Mouse (Mus musculus) embryonic facial prominence, embryonic 15.5 days (tissue): ENCODE measurements around the gene Acox1. TPM values are rescaled to one million over a fixed set of nuclear protein-coding genes. Genes with fewer than 3 reads are reported as not detected.
A peak's percentile ranks its signal among the peaks of the same experiment; 100 is the strongest.

Source experiments
- ATAC-seq: fragments of 200-750 bp; cut with Nextera tagmentation; 2 replicates; pipeline ENCODE4 v1.8.0; 2017; ENCODE audit warnings: low read depth, moderate TSS enrichment; ENCODE audit not compliant: insufficient number of reproducible peaks, low FRiP score, low TSS enrichment
- H3K27ac ChIP-seq: fragments of 300-500 bp; sonication (generic); replicated peaks from 2 replicates; pipeline ENCODE4 v1.5.1; 2015; ENCODE audit warnings: mild to moderate bottlenecking, inconsistent platforms
- H3K27me3 ChIP-seq: fragments of 300-500 bp; sonication (generic); 2 replicates; pipeline ENCODE4 v1.6.1; 2015; ENCODE audit warnings: inconsistent platforms
- H3K36me3 ChIP-seq: fragments of 300-500 bp; sonication (generic); 2 replicates; pipeline ENCODE4 v1.6.1; 2015; ENCODE audit warnings: mild to moderate bottlenecking, inconsistent platforms
- H3K4me1 ChIP-seq: fragments of 300-500 bp; sonication (generic); 2 replicates; pipeline ENCODE4 v1.6.1; 2015; ENCODE audit warnings: inconsistent platforms
- H3K4me2 ChIP-seq: fragments of 300-500 bp; sonication (generic); replicated peaks from 2 replicates; pipeline ENCODE4 v1.6.1; 2015; ENCODE audit warnings: mild to moderate bottlenecking, inconsistent platforms
- H3K4me3 ChIP-seq: fragments of 300-500 bp; sonication (generic); replicated peaks from 2 replicates; pipeline ENCODE4 v1.5.1; 2015; ENCODE audit warnings: mild to moderate bottlenecking, inconsistent platforms
- H3K9ac ChIP-seq: fragments of 300-500 bp; sonication (generic); 2 replicates; pipeline ENCODE4 v1.6.1; 2015; ENCODE audit warnings: inconsistent platforms
- H3K9me3 ChIP-seq: fragments of 300-500 bp; sonication (generic); replicated peaks from 2 replicates; pipeline ENCODE4 v1.6.1; 2016; ENCODE audit warnings: inconsistent platforms
- WGBS: fragments of 180-500 bp; shearing (Covaris S2); methylation state at CpG from one replicate; pipeline ENCODE4 v1.1.7; 2015; 5-methylcytosine and 5-hydroxymethylcytosine counted together
- polyA plus RNA-seq: library from polyadenylated mRNA; unstranded; fragments of >200 nt; fragmentation: Nextera tagmentation; extraction: Ambion mirVana; gene quantifications from 2 replicates; pipeline ENCODE4 v1.2.1, GENCODE M21; 2015

Gene Acox1
- polyA plus RNA-seq, 1 experiment from 2014 or later, result 29.1 TPM

GRCm38 (mm10) chr11:116167232-116167631 lies 31.6 kb downstream of the Acox1 start:
- H3K4me2 ChIP-seq, result peak overlapping the region; percentile 70
- peak overlapping the region; percentile 95 for H3K27ac ChIP-seq
- 2% methylated on average over 6 of the region's 6 CpGs for WGBS
- peaks cover 18% of the 10 kb centered on the region for H3K4me1 ChIP-seq
- peak overlapping the region; percentile 74 for H3K9ac ChIP-seq
- no peaks in the 10 kb centered on the region for H3K9me3 ChIP-seq
- no peak for ATAC-seq
- H3K36me3 ChIP-seq, result peaks cover 30% of the 10 kb centered on the region
- H3K27me3 ChIP-seq, result no peaks in the 10 kb centered on the region
- peak overlapping the region; percentile 79 for H3K4me3 ChIP-seq

GRCm38 (mm10) chr11:116163002-116163401 lies 35.8 kb downstream of the Acox1 start:
- Histone ChIP-seq H3K4me2 (no peak overlapping the region), H3K27me3 (no peaks in the 10 kb centered on the region), H3K4me1 (peaks cover 27% of the 10 kb centered on the region), H3K27ac (no peak overlapping the region), H3K9me3 (no peaks in the 10 kb centered on the region), H3K36me3 (peaks cover 49% of the 10 kb centered on the region), H3K4me3 (no peak overlapping the region), H3K9ac (no peak overlapping the region)
- 58% methylated on average over 9 of the region's 9 CpGs for WGBS
- no peak for ATAC-seq

- no peak overlapping the region for H3K4me3 ChIP-seq
- peaks cover 56% of the 10 kb centered on the region for H3K36me3 ChIP-seq
- no peak overlapping the region for H3K9ac ChIP-seq
- no peaks in the 10 kb centered on the region for H3K27me3 ChIP-seq
- no peaks in the 10 kb centered on the region for H3K9me3 ChIP-seq
- peaks cover 27% of the 10 kb centered on the region for H3K4me1 ChIP-seq
- ATAC-seq, result no peak
- no peak overlapping the region for H3K4me2 ChIP-seq
- 54% methylated on average over 10 of the region's 10 CpGs for WGBS
- peak overlapping the region; percentile 79 for H3K27ac ChIP-seq
Observed at GRCm38 (mm10) chr11:116162146-116162545, 36.7 kb downstream of the Acox1 start.

- peak; percentile 52; the same call in 1 of the 2 replicates for ATAC-seq
- no peak overlapping the region for H3K4me2 ChIP-seq
- H3K4me3 ChIP-seq, result no peak overlapping the region
- H3K9me3 ChIP-seq, result no peaks in the 10 kb centered on the region
- H3K27ac ChIP-seq, result peak overlapping the region; percentile 79
- H3K4me1 ChIP-seq, result peaks cover 19% of the 10 kb centered on the region
- peaks cover 64% of the 10 kb centered on the region for H3K36me3 ChIP-seq
- no peaks in the 10 kb centered on the region for H3K27me3 ChIP-seq
- 59% methylated on average over 12 of the region's 12 CpGs for WGBS
- H3K9ac ChIP-seq, result no peak overlapping the region
Observed at GRCm38 (mm10) chr11:116161312-116161711, 37.5 kb downstream of the Acox1 start.

- Histone ChIP-seq H3K4me1 (no peaks in the 10 kb centered on the region), H3K9ac (no peak overlapping the region), H3K9me3 (no peaks in the 10 kb centered on the region), H3K4me3 (no peak overlapping the region), H3K27ac (no peak overlapping the region), H3K4me2 (no peak overlapping the region), H3K27me3 (no peaks in the 10 kb centered on the region), H3K36me3 (peaks cover 97% of the 10 kb centered on the region)
- 96% methylated on average over 2 of the region's 2 CpGs for WGBS
- no peak for ATAC-seq
Observed at GRCm38 (mm10) chr11:116150960-116151359, 47.9 kb downstream of the Acox1 start.

GRCm38 (mm10) chr11:116149341-116149740 lies 49.5 kb downstream of the Acox1 start:
- H3K36me3 ChIP-seq, result peaks cover 97% of the 10 kb centered on the region
- H3K27me3 ChIP-seq, result no peaks in the 10 kb centered on the region
- H3K9ac ChIP-seq, result no peak overlapping the region
- 76% methylated on average over 6 of the region's 6 CpGs for WGBS
- no peak for ATAC-seq
- H3K4me2 ChIP-seq, result no peak overlapping the region
- H3K27ac ChIP-seq, result no peak overlapping the region
- H3K4me1 ChIP-seq, result 0 out of 2 replicates have a peak, but pooled peaks cover 4% of the 10 kb centered on the region
- no peaks in the 10 kb centered on the region for H3K9me3 ChIP-seq
- no peak overlapping the region for H3K4me3 ChIP-seq

DNA sequence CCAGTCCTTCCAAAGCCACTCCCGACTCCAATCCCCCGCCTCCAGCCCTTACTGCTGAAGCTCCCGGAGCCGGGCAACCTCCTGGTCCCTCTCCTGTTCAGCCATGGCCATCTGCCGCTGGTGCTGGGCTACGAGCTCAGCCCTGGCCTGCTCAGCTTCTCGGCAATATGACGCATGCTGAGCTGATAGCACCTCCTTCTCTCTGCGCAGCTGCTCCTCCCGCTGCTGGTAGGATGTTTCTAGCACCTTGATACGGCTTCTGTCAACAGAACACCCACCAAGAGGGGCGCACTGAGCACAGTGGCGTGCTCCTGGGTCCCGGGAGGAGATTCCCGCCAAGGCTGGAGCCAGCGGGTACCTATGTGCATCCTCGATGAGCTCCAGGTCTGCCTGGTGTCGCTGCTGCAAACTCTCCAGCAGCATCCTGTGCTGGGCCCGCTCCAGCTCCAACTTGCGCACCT lies 50.1 kb downstream of the Acox1 start:
- Histone ChIP-seq H3K4me2 (no peak overlapping the region), H3K4me3 (no peak overlapping the region), H3K27me3 (no peaks in the 10 kb centered on the region), H3K9ac (no peak overlapping the region), H3K4me1 (0 out of 2 replicates have a peak, but pooled peaks cover 4% of the 10 kb centered on the region), H3K9me3 (no peaks in the 10 kb centered on the region), H3K27ac (no peak overlapping the region), H3K36me3 (peaks cover 97% of the 10 kb centered on the region)
- WGBS, result 70% methylated on average over 20 of the region's 20 CpGs
- ATAC-seq, result no peak

GRCm38 (mm10) chr11:116146294-116146985 lies 52.4 kb downstream of the Acox1 start:
- Histone ChIP-seq H3K9me3 (no peaks in the 10 kb centered on the region), H3K4me3 (no peak overlapping the region), H3K4me2 (no peak overlapping the region), H3K9ac (no peak overlapping the region), H3K27ac (no peak overlapping the region), H3K4me1 (0 out of 2 replicates have a peak, but pooled peaks cover 4% of the 10 kb centered on the region), H3K36me3 (peaks cover 97% of the 10 kb centered on the region), H3K27me3 (no peaks in the 10 kb centered on the region)
- ATAC-seq, result no peak
- 78% methylated on average over 25 of the region's 25 CpGs for WGBS

DNA sequence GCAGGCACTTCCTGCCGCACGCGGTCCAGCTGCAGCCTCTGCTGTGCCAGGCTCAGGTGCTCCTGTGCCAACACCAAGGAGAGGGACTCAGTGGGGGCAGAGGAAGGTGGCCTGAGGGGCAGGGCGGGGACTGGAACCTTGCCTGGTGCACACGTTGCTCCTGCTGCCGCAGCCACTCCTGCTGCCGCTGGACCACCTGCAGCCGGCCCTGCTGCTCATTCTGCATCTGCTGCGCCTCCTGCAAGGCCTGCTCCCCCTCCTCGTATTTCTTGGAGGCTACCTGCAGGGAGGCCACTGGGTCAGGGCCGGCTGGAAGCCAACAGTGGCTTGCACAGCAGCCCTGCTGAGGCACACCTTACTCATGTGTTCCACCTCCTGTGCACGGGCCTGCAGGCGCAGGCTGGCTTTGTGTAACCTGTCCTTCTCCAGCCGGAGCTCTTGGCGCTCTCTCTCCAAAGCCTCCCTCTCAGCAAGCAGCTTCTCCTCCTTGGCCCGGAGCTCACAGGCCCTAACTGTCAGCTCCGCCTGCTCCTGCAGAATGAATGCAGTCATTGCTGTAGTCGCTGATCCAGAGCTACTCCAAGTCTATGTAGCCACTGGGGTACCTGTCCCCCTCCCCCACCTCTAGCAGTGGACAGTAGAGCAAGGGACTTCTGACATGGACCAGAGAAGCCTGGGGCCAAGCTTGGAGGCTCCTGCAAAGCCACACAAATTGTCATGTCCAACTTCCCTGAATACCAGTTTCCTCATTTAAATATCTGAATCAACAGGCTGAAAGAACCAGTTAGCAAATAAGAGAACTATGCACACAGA lies 53.2 kb downstream of the Acox1 start:
- Histone ChIP-seq H3K4me2 (no peak overlapping the region), H3K27ac (no peak overlapping the region; the same call in 1 of the 2 replicates), H3K4me1 (0 out of 2 replicates have a peak, but pooled peaks cover 4% of the 10 kb centered on the region), H3K27me3 (no peaks in the 10 kb centered on the region), H3K9me3 (no peaks in the 10 kb centered on the region), H3K4me3 (no peak overlapping the region), H3K9ac (no peak overlapping the region), H3K36me3 (peaks cover 90% of the 10 kb centered on the region)
- WGBS, result 62% methylated on average over 18 of the region's 18 CpGs
- no peak for ATAC-seq

DNA sequence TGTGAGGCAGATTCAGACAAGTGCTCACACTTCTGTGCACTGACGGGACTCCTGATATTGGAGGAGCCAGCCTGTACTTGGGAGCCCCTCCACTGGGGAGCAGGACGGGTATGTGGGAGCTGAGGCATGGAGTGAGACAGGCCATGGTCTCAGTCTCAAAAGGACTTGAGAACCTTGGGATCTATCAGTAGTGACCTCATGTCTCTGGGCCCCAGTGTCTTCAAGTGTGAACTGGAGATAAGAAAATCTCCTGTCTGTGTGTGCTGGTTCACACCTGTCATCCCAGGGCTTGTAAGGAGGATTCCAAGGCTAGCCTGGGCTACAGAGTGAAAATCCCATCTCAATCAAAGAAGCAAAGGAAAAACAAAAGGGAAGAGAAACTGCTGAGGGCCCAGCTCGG lies 55.4 kb downstream of the Acox1 start:
- peaks cover 71% of the 10 kb centered on the region for H3K36me3 ChIP-seq
- WGBS, result 88% methylated on average over 3 of the region's 3 CpGs
- H3K4me3 ChIP-seq, result no peak overlapping the region
- no peak overlapping the region for H3K27ac ChIP-seq
- H3K9ac ChIP-seq, result no peak overlapping the region
- no peak overlapping the region for H3K4me2 ChIP-seq
- H3K9me3 ChIP-seq, result no peaks in the 10 kb centered on the region
- H3K4me1 ChIP-seq, result peaks cover 10% of the 10 kb centered on the region; the same call in 1 of the 2 replicates
- no peak for ATAC-seq
- H3K27me3 ChIP-seq, result no peaks in the 10 kb centered on the region

DNA sequence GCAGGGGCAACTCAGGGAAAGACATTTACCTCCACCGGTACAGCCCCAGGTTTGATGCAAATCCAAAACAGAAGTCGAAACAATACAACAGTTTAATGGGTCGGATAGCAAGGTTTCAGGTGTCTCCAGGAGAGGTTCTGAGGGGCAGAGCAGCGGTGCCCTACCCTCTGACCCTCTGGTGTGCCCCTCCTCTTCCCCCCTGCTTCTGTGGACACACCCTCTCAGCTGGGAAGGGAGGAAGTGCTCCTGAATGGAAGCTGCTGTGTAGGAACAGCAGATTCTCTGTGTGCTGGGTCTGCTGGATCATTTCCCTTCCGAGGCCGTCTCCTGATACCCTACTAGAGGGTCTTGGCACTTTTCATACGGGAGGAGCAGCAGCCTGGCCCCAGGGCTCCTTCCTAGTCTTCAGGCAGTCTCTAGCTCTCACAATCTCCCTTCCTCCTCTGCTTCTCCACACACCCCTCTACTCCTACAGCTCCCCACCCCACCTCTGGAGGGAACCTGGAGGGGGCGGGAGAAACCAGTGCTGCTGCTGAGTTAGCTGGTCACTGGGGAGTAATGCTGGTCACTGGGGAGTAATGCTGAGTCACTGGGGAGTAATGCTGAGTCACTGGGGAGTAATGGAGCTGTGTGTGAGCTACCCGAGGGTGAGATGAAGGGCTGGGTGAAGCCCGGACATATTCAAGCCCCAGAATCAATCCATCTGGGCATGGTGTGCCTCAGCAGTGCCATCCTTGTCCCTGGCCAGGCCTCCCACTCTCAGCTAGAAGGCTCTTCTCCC lies 56.4 kb downstream of the Acox1 start:
- H3K4me3 ChIP-seq, result no peak overlapping the region
- ATAC-seq, result no peak
- H3K9me3 ChIP-seq, result no peaks in the 10 kb centered on the region
- H3K4me2 ChIP-seq, result no peak overlapping the region
- no peaks in the 10 kb centered on the region for H3K27me3 ChIP-seq
- H3K36me3 ChIP-seq, result peaks cover 60% of the 10 kb centered on the region
- peaks cover 18% of the 10 kb centered on the region for H3K4me1 ChIP-seq
- 53% methylated on average over 10 of the region's 10 CpGs for WGBS
- H3K27ac ChIP-seq, result no peak overlapping the region
- H3K9ac ChIP-seq, result no peak overlapping the region
